Mouse (Mus musculus) kidney, postnatal 10 days (tissue): Measurements from ENCODE around the gene Adgrl1.

Experiments
- DNase-seq: peaks from one replicate; pipeline ENCODE4 v3.0.0; 2021; ENCODE audit warnings: mixed read lengths

Adgrl1 gene

GRCm38 (mm10) chr8:83902961-83903666 is 3.2 kb downstream of the Adgrl1 start:
- DNase-seq, result peak; percentile 53

- no peak for DNase-seq
Measured at GRCm38 (mm10) chr8:83908583-83908982, 8.7 kb downstream of the Adgrl1 start.

GRCm38 (mm10) chr8:83909311-83909710 is 9.4 kb downstream of the Adgrl1 start:
- no peak for DNase-seq

GRCm38 (mm10) chr8:83911809-83912731 is 12.2 kb downstream of the Adgrl1 start:
- no peak for DNase-seq

- DNase-seq, result no peak
Measured at GRCm38 (mm10) chr8:83914232-83914631, 14.3 kb downstream of the Adgrl1 start.

GRCm38 (mm10) chr8:83914860-83915259 is 15.0 kb downstream of the Adgrl1 start:
- peak; percentile 48 for DNase-seq

- no peak for DNase-seq
Measured at GRCm38 (mm10) chr8:83916015-83916414, 16.1 kb downstream of the Adgrl1 start.

- DNase-seq, result no peak
Measured at GRCm38 (mm10) chr8:83917566-83917965, 17.7 kb downstream of the Adgrl1 start.

GRCm38 (mm10) chr8:83921558-83921957 is 21.7 kb downstream of the Adgrl1 start:
- DNase-seq, result peak; percentile 89

GRCm38 (mm10) chr8:83922727-83923126 is 22.8 kb downstream of the Adgrl1 start:
- no peak for DNase-seq

GRCm38 (mm10) chr8:83924585-83924984 is 24.7 kb downstream of the Adgrl1 start:
- DNase-seq, result no peak

- no peak for DNase-seq
Measured at GRCm38 (mm10) chr8:83926266-83926665, 26.4 kb downstream of the Adgrl1 start.

- peak; percentile 7 for DNase-seq
Measured at GRCm38 (mm10) chr8:83934222-83934621, 34.3 kb downstream of the Adgrl1 start.

GRCm38 (mm10) chr8:83934994-83935393 is 35.1 kb downstream of the Adgrl1 start:
- no peak for DNase-seq

GRCm38 (mm10) chr8:83935435-83935834 is 35.5 kb downstream of the Adgrl1 start:
- DNase-seq, result peak; percentile 4

- no peak for DNase-seq
Measured at GRCm38 (mm10) chr8:83937645-83938044, 37.7 kb downstream of the Adgrl1 start.

GRCm38 (mm10) chr8:83938330-83938729 is 38.4 kb downstream of the Adgrl1 start:
- no peak for DNase-seq

- DNase-seq, result peak; percentile 4
Measured at GRCm38 (mm10) chr8:83941066-83941677, 41.3 kb downstream of the Adgrl1 start.

GRCm38 (mm10) chr8:83942446-83942845 is 42.5 kb downstream of the Adgrl1 start:
- no peak for DNase-seq

- DNase-seq, result no peak
Measured at GRCm38 (mm10) chr8:83945540-83945939, 45.6 kb downstream of the Adgrl1 start.

GRCm38 (mm10) chr8:83954749-83955105 is 54.8 kb downstream of the Adgrl1 start:
- peak; percentile 34 for DNase-seq

GRCm38 (mm10) chr8:83955106-83955957 is 55.4 kb downstream of the Adgrl1 start, which contains the start of the genes Gm10644 and Asf1b:
Gene Gm10644 (minus strand): TSS chr8:83955205.
Gene Asf1b (plus strand): TSS chr8:83955507.
- DNase-seq, result peak; percentile 100

- no peak for DNase-seq
Measured at GRCm38 (mm10) chr8:83955958-83956218, 56.0 kb downstream of the Adgrl1 start.
